Mouse (Mus musculus): ENCODE measurements around the gene Acacb.

DNA sequence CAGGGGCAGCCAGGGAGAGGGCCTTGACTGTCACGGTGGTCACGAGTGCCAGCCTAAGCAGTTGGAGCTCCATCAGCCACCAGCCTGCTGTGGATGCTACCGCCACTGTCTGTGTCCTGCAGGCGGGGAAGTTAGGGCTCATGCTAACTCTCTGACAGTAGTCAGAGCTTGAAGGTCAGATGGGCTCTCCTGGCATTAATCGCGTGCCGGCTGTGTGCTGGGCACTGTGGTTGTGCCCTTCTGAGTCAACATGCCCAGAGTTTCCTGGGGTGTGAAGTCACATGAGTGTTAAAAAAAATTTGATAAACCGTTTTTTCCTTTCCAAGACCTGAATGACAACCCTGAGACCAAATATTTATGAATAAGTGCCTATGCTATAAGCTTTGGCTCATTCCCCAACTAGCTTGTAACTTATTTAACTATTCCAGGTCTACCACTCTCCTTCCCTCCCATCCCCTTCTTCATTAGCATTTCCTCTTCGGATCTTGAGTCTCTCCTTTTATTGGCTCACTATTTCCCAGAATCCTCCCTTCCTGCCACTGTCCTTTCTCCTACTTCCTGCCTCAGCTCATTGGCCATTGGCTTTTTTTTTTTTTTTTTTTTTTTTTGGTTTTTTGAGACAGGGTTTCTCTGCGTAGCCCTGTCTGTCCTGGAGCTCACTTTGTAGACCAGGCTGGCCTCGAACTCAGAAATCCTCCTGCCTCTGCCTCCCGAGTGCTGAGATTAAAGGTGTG is 6.2 kb downstream of the Acacb start:
- TF ChIP-seq CTCF (IDR thresholded peaks at IDR 0.05; ENCODE audit: low read depth, low read length) (no peak), GATA2 (IDR thresholded peaks at IDR 0.05; ENCODE audit: borderline replicate concordance, low read depth, low read length) (no peak)

Data from G1E (cell line).